Mouse (Mus musculus): ENCODE results near the gene Cebpzos.

The Cebpzos gene

DNA sequence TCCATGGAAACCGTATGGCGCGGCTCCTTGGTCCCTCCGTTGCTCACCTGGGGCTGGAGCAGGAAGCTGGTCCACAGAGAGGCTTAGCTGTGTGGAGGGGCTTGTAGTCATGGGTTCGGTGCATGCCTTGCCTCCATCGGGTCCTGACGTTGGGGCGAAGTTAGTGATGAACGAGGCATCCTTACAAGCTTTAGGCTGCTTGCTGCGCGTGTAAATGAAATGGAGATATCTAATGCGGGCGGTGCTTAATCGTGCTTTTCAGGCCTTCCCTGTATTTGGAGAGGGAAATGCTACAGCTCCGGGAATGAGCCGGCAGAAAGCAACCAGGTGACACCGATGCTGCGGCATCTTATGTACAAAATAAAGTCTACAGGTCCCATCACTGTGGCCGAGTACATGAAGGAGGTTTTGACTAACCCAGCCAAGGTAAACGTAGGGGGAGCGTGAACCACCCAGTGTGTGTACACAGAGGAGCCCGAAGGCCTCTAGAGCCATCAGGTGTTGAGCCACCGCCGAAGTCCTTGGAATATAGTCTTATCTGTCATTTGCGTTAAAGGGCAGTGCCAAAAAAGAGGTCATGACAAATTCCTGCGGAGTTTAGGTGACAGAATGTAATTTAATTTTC is 21.0 kb downstream of the Cebpzos start:
- DNase-seq (ENCODE audit: low read depth, low spot score), result no peak

GRCm38 (mm10) chr17:78938927-78939326 is 22.6 kb downstream of the Cebpzos start:
- DNase-seq (ENCODE audit: low read depth, low spot score), result no peak

DNA sequence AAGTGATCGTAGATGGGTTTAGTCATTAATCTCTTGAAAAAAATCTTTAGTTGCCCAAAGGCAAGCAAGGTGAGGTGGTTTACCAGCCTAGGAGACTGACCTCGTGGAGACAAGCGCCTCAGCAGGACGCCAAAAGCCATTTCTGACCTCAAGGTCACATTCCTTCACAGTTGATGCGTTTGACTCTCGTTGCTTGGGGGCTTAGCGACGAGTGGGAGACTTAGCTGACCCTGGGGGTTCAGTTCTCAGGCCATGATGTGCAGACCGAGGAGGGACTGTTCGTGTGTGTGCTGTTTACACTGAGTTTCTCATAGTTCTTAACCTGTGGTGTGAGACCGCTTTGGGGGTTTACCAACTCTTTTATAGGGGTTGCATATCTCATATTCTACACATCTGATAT is 26.3 kb downstream of the Cebpzos start:
- no peak for DNase-seq (ENCODE audit: low read depth, low spot score)

- no peak for DNase-seq (ENCODE audit: low read depth, low spot score)
Measured at GRCm38 (mm10) chr17:78951225-78951624, 34.9 kb downstream of the Cebpzos start.

- no peak for DNase-seq (ENCODE audit: low read depth, low spot score)
Measured at GRCm38 (mm10) chr17:78952070-78952469, 35.8 kb downstream of the Cebpzos start.

- DNase-seq (ENCODE audit: low read depth, low spot score), result no peak
Measured at GRCm38 (mm10) chr17:78953240-78953639, 36.9 kb downstream of the Cebpzos start.

DNA sequence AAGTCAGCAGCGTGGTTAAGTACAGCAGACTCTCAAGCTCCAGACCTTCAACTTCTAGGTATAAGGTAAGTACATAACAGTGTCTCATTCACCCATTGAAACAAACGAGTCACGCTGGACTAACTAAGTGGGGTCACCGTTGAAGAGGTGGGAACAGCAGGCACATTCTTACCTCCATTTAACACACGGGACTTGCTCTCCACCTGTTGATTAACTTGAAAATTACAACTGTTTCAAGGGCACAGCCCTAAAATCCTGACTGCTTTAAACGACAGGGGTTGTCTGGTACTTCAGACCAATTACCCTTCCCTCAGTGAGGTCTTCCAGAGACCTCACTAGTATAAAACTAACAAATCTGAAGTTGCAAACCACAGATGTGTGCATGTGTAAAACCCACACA is 43.2 kb downstream of the Cebpzos start:
- DNase-seq (ENCODE audit: low read depth, low spot score), result no peak

- no peak for DNase-seq (ENCODE audit: low read depth, low spot score)
Measured at GRCm38 (mm10) chr17:78964387-78964786, 48.1 kb downstream of the Cebpzos start.

DNA sequence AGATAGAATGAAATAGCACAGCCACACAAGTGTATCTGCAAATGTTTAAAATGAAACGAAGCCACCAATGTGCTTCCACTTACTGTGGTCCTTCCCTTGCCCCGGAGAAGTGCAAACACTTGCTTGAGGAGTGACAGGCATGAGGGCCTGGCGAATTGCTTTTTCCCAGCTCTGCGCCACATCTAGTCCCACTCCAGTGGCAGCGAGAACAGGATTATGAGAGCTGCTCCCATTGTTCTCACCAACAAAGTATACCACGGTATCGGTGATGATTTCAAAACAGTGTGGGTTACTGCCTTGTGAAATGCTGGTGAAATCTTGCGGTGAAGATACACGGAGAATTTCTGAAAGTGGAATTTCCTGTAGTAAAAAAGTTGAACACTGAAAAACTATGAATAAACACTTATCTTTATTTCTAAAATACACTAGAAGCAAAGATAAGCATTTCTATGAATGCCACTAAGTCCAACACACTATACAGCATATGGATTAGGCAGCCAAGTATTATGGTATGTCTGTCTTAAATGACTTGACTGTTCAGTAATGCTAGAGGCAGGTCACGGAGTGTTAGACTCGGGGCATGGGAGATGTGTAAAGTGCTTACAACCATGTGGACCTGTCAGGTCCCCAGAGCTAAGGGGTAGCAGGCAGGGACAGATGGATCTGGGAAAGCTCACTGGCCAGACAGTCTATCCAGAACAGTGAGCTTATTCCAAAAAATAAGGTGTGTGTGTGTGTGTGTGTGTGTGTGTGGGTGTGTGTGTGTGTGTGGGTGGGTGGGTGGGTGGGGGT is 50.0 kb downstream of the Cebpzos start:
- no peak for DNase-seq (ENCODE audit: low read depth, low spot score)

DNA sequence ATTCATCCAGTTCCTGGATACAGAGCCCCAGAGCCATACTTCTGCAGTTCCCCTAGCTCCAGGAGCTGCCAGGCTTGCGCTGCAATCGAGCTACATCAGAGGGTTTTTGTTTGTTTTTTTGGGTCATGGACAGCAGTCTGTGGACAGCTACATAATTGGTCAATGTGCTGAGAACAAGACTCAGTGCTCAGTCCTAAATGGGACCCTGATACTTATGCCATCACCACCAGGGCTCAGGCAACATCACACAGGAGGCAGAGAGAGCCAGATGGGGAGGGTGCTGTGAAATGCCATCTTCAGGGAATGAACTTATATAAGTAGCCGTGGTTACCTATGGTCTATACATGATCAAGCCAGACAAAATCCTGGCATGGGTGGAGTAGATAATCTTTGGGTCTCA is 52.2 kb downstream of the Cebpzos start:
- DNase-seq (ENCODE audit: low read depth, low spot score), result no peak
